Mouse (Mus musculus): ENCODE measurements around the gene Klhl2.

DNA sequence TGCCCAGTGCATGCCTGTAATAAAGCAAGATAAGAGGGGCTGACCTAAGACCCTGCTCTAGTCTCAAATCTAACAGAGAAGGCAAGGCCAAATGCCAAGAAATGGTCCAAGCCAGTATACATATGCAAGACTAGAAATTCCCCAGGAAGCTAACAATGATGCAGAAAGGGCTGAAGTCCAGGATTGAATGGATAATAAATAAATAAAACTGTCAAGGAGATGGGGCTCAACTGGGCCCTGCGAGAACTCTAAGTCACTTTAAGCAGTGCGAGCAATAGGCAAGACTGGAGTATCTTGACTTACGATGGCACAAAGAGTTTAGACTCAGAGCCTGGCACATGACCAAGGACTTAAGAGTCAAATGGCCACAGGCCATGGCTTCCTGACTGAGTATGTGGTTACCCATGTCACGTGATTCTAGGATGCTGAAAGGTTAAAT is 5.8 kb downstream of the Klhl2 start:
- TF ChIP-seq SRF (IDR thresholded peaks at IDR 0.05; ENCODE audit: control insufficient read depth, insufficient read length, low read depth) (no peak), POLR2A (IDR thresholded peaks at IDR 0.05; ENCODE audit: insufficient read length, low read depth) (no peak), TCF3 (IDR thresholded peaks at IDR 0.05; ENCODE audit: insufficient read length, low read depth) (no peak), TCF12 (IDR thresholded peaks at IDR 0.05; ENCODE audit: insufficient read depth, poor library complexity, severe bottlenecking) (no peak), MAX (IDR thresholded peaks at IDR 0.05; ENCODE audit: low read depth) (no peak), CEBPB (IDR thresholded peaks at IDR 0.05; ENCODE audit: insufficient read depth, poor library complexity, severe bottlenecking) (no peak), MYOG (IDR thresholded peaks at IDR 0.05; ENCODE audit: control insufficient read depth in 1 of 3, insufficient read depth in 1 of 3, insufficient read length in 2 of 3, low read depth in 2 of 3) (no peak), E2F4 (IDR thresholded peaks at IDR 0.05; ENCODE audit: insufficient read depth) (no peak), USF1 (IDR thresholded peaks at IDR 0.05; ENCODE audit: low read depth) (peak; percentile 51)
